ENCODE assay signal across 23 mouse cellular contexts in genomic region chr9:21600186-21600585, GRCm38 (mm10). TPM values are rescaled to one million over a fixed set of nuclear protein-coding genes. Genes with fewer than 3 reads are reported as not detected.
DNase-seq lines count a peak whose midpoint lies in the region; ATAC-seq and TF ChIP-seq lines count a peak whose summit lies in the region.
"Had no signal": no experiment of that assay in that cellular context is flagged by ENCODE, and none has a peak within 500 bp of the region (broad histone marks: within the 10 kb centered on the region; RNA-seq: fewer than 3 reads in every experiment).

No protein-coding gene starts in this region.

- H3K9me3 ChIP-seq in MEL (replicated peaks; ENCODE audit: insufficient read depth, low read length), result no peaks in the 10 kb centered on the region
- no peaks in the 10 kb centered on the region for H3K9me3 ChIP-seq in liver, embryonic 11.5 days (ENCODE audit: control insufficient read depth, low read length)
- H3K9me3 ChIP-seq in liver, embryonic 14.5 days (ENCODE audit: control insufficient read depth, low read length), result no peaks in the 10 kb centered on the region
- H3K9me3 ChIP-seq in liver, postnatal 0 days (ENCODE audit: low read length), result no peaks in the 10 kb centered on the region
- no peaks in the 10 kb centered on the region for H3K9me3 ChIP-seq in forebrain, embryonic 15.5 days
- H3K9me3 ChIP-seq: G1E; hindbrain, embryonic 13.5 days had no signal

- 69% methylated on average over 3 of the region's 3 CpGs for WGBS in liver, embryonic 11.5 days
- WGBS in liver, embryonic 14.5 days (ENCODE audit: insufficient replicate concordance), result 35% methylated on average over 3 of the region's 3 CpGs
- 51% methylated on average over 3 of the region's 3 CpGs for WGBS in liver, postnatal 0 days (ENCODE audit: insufficient replicate concordance)
- WGBS in forebrain, embryonic 15.5 days, result 79% methylated on average over 3 of the region's 3 CpGs

- H3K79me2 ChIP-seq in MEL (ENCODE audit: control insufficient read depth, insufficient read depth, low read length, poor library complexity), result peaks cover 4% of the 10 kb centered on the region

- peak; percentile 79 for ATAC-seq in liver, embryonic 11.5 days (replicated peaks; ENCODE audit: low FRiP score)
- ATAC-seq in liver, embryonic 14.5 days (ENCODE audit: insufficient read depth), result peak; percentile 76
- 0 out of 2 replicates have a peak, but pooled peaks have one; percentile 12 for ATAC-seq in liver, postnatal 0 days
- ATAC-seq in forebrain, embryonic 15.5 days (replicated peaks), result no peak
- ATAC-seq: forebrain, embryonic 14.5 days; hindbrain, embryonic 16.5 days had no signal

- H3K4me1 ChIP-seq in MEL (ENCODE audit: control insufficient read depth in 1 of 2, insufficient read depth in 2 of 2, low read length in 2 of 2), result 0 out of 4 replicates have a peak, but pooled peaks cover 0 to 3% of the 10 kb centered on the region in 2 experiments
- H3K4me1 ChIP-seq in liver, embryonic 11.5 days (replicated peaks; ENCODE audit: control insufficient read depth, insufficient read depth, low read length), result peaks cover 4% of the 10 kb centered on the region; the same call in 1 of the 2 replicates
- H3K4me1 ChIP-seq in liver, embryonic 14.5 days (replicated peaks; ENCODE audit: control insufficient read depth in 2 of 2, insufficient read depth in 2 of 2, low read length in 1 of 2), result peaks cover 0 to 11% of the 10 kb centered on the region in 2 experiments; a peak in 3 of 4 replicates
- peaks cover 4% of the 10 kb centered on the region for H3K4me1 ChIP-seq in liver, postnatal 0 days (ENCODE audit: insufficient read depth)
- peaks cover 2% of the 10 kb centered on the region; the same call in 1 of the 2 replicates for H3K4me1 ChIP-seq in forebrain, embryonic 15.5 days

- no peak; a peak in 1 of 4 replicates for TF ChIP-seq POLR2A in MEL (IDR thresholded peaks at IDR 0.05; ENCODE audit: control insufficient read depth in 1 of 2, insufficient read depth in 1 of 2, low read depth in 1 of 2, low read length in 2 of 2, poor library complexity in 1 of 2)

- peaks cover 3 to 9% of the 10 kb centered on the region in 2 experiments for H3K36me3 ChIP-seq in MEL (ENCODE audit: control insufficient read depth in 1 of 2, insufficient read depth in 2 of 2, low read length in 2 of 2)
- H3K36me3 ChIP-seq in liver, embryonic 11.5 days (ENCODE audit: control insufficient read depth, insufficient read depth, low read length), result peaks cover 4% of the 10 kb centered on the region; the same call in 1 of the 2 replicates
- no peaks in the 10 kb centered on the region; the same call in 1 of the 2 replicates for H3K36me3 ChIP-seq in liver, embryonic 14.5 days (replicated peaks; ENCODE audit: control insufficient read depth, insufficient read depth, low read depth)
- H3K36me3 ChIP-seq in liver, postnatal 0 days (replicated peaks; ENCODE audit: insufficient read depth, low read length), result peaks cover 2% of the 10 kb centered on the region; the same call in 1 of the 2 replicates
- peaks cover 11% of the 10 kb centered on the region for H3K36me3 ChIP-seq in forebrain, embryonic 15.5 days

- TF ChIP-seq CTCF in MEL (IDR thresholded peaks at IDR 0.05 in 2 of 3, conservative IDR thresholded peaks at IDR 0.05 in 1 of 3; ENCODE audit: control insufficient read depth in 1 of 3, insufficient read depth in 1 of 3, low read depth in 2 of 3, low read length in 3 of 3, poor library complexity in 1 of 3, severe bottlenecking in 1 of 3), result 0 out of 6 replicates have a peak, but pooled peaks of 1 of the 3 experiments have one; percentile 10
- no peak for TF ChIP-seq CTCF in liver, embryonic 14.5 days (IDR thresholded peaks at IDR 0.05; ENCODE audit: low read depth)
- no peak for TF ChIP-seq CTCF in liver, postnatal 0 days (IDR thresholded peaks at IDR 0.05; ENCODE audit: low read depth)

- no peak overlapping the region for H3K9ac ChIP-seq in MEL (ENCODE audit: control insufficient read depth, low read depth, low read length, poor library complexity, severe bottlenecking)
- no peak overlapping the region for H3K9ac ChIP-seq in liver, embryonic 11.5 days (ENCODE audit: low read depth, low read length)
- no peak overlapping the region; the same call in 1 of the 2 replicates for H3K9ac ChIP-seq in liver, embryonic 14.5 days (replicated peaks)
- no peak overlapping the region for H3K9ac ChIP-seq in liver, postnatal 0 days (replicated peaks)
- H3K9ac ChIP-seq in forebrain, embryonic 15.5 days (replicated peaks), result no peak overlapping the region
- H3K9ac ChIP-seq: hindbrain, embryonic 13.5 days had no signal

- H3K27ac ChIP-seq in MEL (ENCODE audit: control insufficient read depth, low read depth, low read length), result no peak overlapping the region
- H3K27ac ChIP-seq in liver, embryonic 11.5 days (ENCODE audit: low read depth, low read length), result no peak overlapping the region
- no peak overlapping the region for H3K27ac ChIP-seq in liver, embryonic 14.5 days
- H3K27ac ChIP-seq in liver, postnatal 0 days (ENCODE audit: low read depth), result no peak overlapping the region
- H3K27ac ChIP-seq in forebrain, embryonic 15.5 days (replicated peaks), result no peak overlapping the region
- H3K27ac ChIP-seq: gastrocnemius, adult 2 months; hindbrain, embryonic 13.5 days had no signal

- no peak overlapping the region for H3K4me2 ChIP-seq in liver, embryonic 11.5 days
- H3K4me2 ChIP-seq in liver, embryonic 14.5 days (ENCODE audit: low read depth), result no peak overlapping the region
- H3K4me2 ChIP-seq in liver, postnatal 0 days (ENCODE audit: low read depth, low read length), result no peak overlapping the region
- no peak overlapping the region for H3K4me2 ChIP-seq in forebrain, embryonic 15.5 days (replicated peaks)
- H3K4me2 ChIP-seq: heart, embryonic 11.5 days; hindbrain, embryonic 13.5 days had no signal

- DNase-seq in MEL (ENCODE audit: low read depth, low spot score) (no peak), adipocyte (ENCODE audit: low spot score) (no peak)
- no peak for DNase-seq in liver, embryonic 11.5 days (ENCODE audit: low spot score)
- DNase-seq in liver, embryonic 14.5 days (ENCODE audit: low read depth in 3 of 3, low spot score in 3 of 3), result peak in 1 of 3 experiments; percentile 30
- DNase-seq in liver, postnatal 0 days, result no peak
- no peak for DNase-seq in lung, postnatal 10 days
- no peak for DNase-seq in urinary bladder, adult 2 months (ENCODE audit: low spot score)
- DNase-seq: adrenal gland, adult 8-10 months; adrenal gland, postnatal 25 days; cerebellum, adult 11-12 months; cerebellum, adult 8-10 months; cerebellum, postnatal 10 days; cerebellum, postnatal 36 days; embryo, embryonic 11 days; gastrocnemius, adult 2 months; gastrocnemius, postnatal 14 days had no signal

- no peak for TF ChIP-seq EP300 in MEL (IDR thresholded peaks at IDR 0.05; ENCODE audit: low read depth in 1 of 2, low read length in 2 of 2)
- TF ChIP-seq EP300 in liver, embryonic 14.5 days (IDR thresholded peaks at IDR 0.05; ENCODE audit: low read depth), result 0 out of 2 replicates have a peak, but pooled peaks have one; percentile 12
- no peak for TF ChIP-seq EP300 in liver, postnatal 0 days (IDR thresholded peaks at IDR 0.05; ENCODE audit: low read depth)

- H3K27me3 ChIP-seq in MEL (ENCODE audit: control insufficient read depth in 1 of 2, insufficient read depth in 2 of 2, low read length in 2 of 2), result no peaks in the 10 kb centered on the region
- H3K27me3 ChIP-seq in liver, embryonic 11.5 days (replicated peaks; ENCODE audit: control insufficient read depth, insufficient read depth, low read length), result no peaks in the 10 kb centered on the region
- H3K27me3 ChIP-seq in liver, embryonic 14.5 days (ENCODE audit: control insufficient read depth, insufficient read depth, low read length), result no peaks in the 10 kb centered on the region
- H3K27me3 ChIP-seq in liver, postnatal 0 days (ENCODE audit: insufficient read depth, low read length), result no peaks in the 10 kb centered on the region
- no peaks in the 10 kb centered on the region for H3K27me3 ChIP-seq in forebrain, embryonic 15.5 days
- H3K27me3 ChIP-seq: CH12.LX; hindbrain, embryonic 13.5 days had no signal

- H3K4me3 ChIP-seq in MEL (ENCODE audit: control insufficient read depth in 1 of 2, insufficient read depth in 1 of 2, low read depth in 2 of 2, low read length in 2 of 2), result no peak overlapping the region
- no peak overlapping the region for H3K4me3 ChIP-seq in liver, embryonic 11.5 days (ENCODE audit: low read depth, low read length)
- H3K4me3 ChIP-seq in liver, embryonic 14.5 days (ENCODE audit: insufficient read depth in 1 of 2, low read depth in 2 of 2, low read length in 2 of 2), result no peak overlapping the region
- no peak overlapping the region for H3K4me3 ChIP-seq in liver, postnatal 0 days (ENCODE audit: low read depth, low read length)
- H3K4me3 ChIP-seq in forebrain, embryonic 15.5 days, result no peak overlapping the region
- H3K4me3 ChIP-seq: gastrocnemius, adult 2 months; hindbrain, embryonic 13.5 days had no signal

- no peak for TF ChIP-seq RAD21 in MEL (IDR thresholded peaks at IDR 0.05; ENCODE audit: low read depth, low read length)

RNA-seq across cellular contexts. Expression of gene Yipf2, which starts 7.6 kb away (rescaled TPM):
- 22.8 and 24.0 TPM in 2 replicates for total RNA-seq in MEL (2012; rRNA removed)
- polyA plus RNA-seq in MEL (2012; ENCODE audit: insufficient read depth in 1 of 2, insufficient read length in 2 of 2, low read depth in 1 of 2, low replicate concordance in 2 of 2, missing spikeins in 1 of 2), result 10 to 100 TPM in 1 of 2 experiments, not detected in 1; 84.9 TPM
- polyA plus RNA-seq in liver, embryonic 11.5 days (2014; fragmentation: Nextera tagmentation; extraction: Ambion mirVana), result 15.5 and 16.5 TPM in 2 replicates
- polyA plus RNA-seq in liver, embryonic 14.5 days (2012; rRNA removed), result 6.1 and 6.6 TPM in 2 replicates
- polyA plus RNA-seq in liver, embryonic 14.5 days (2014; fragmentation: Nextera tagmentation; extraction: Ambion mirVana), result 7.7 and 9.0 TPM in 2 replicates
- 7.8 and 8.5 TPM in 2 replicates for polyA plus RNA-seq in liver, postnatal 0 days (2015; fragmentation: Nextera tagmentation; extraction: Ambion mirVana)
- 23.1 and 23.7 TPM in 2 replicates for polyA plus RNA-seq in forebrain, embryonic 15.5 days (2015; fragmentation: Nextera tagmentation; extraction: Ambion mirVana)
- 29.9 and 33.8 TPM in 2 replicates for polyA plus RNA-seq in urinary bladder, adult 2 months (2012; rRNA removed)

RNA-seq across cellular contexts. Expression of gene Timm29, which starts 7.7 kb away (rescaled TPM):
- total RNA-seq in MEL (2012; rRNA removed), result 74.1 and 87.9 TPM in 2 replicates
- 100 to 1,000 TPM in 1 of 2 experiments, 10 to 100 TPM in 1; 45.8 to 163 TPM for polyA plus RNA-seq in MEL (2012; ENCODE audit: insufficient read depth in 1 of 2, insufficient read length in 2 of 2, low read depth in 1 of 2, low replicate concordance in 2 of 2, missing spikeins in 1 of 2)
- 35.2 and 41.5 TPM in 2 replicates for polyA plus RNA-seq in liver, embryonic 11.5 days (2014; fragmentation: Nextera tagmentation; extraction: Ambion mirVana)
- 14.6 and 15.3 TPM in 2 replicates for polyA plus RNA-seq in liver, embryonic 14.5 days (2012; rRNA removed)
- 17.0 and 21.9 TPM in 2 replicates for polyA plus RNA-seq in liver, embryonic 14.5 days (2014; fragmentation: Nextera tagmentation; extraction: Ambion mirVana)
- polyA plus RNA-seq in liver, postnatal 0 days (2015; fragmentation: Nextera tagmentation; extraction: Ambion mirVana), result 12.5 and 13.0 TPM in 2 replicates
- polyA plus RNA-seq in forebrain, embryonic 15.5 days (2015; fragmentation: Nextera tagmentation; extraction: Ambion mirVana), result 58.8 and 61.2 TPM in 2 replicates
- 30.5 and 32.5 TPM in 2 replicates for polyA plus RNA-seq in urinary bladder, adult 2 months (2012; rRNA removed)

RNA-seq across cellular contexts. Expression of gene Smarca4, which starts 15.8 kb away (rescaled TPM):
- total RNA-seq in MEL (2012; rRNA removed), result 249 and 263 TPM in 2 replicates
- polyA plus RNA-seq in MEL (2012; ENCODE audit: insufficient read depth in 1 of 2, insufficient read length in 2 of 2, low read depth in 1 of 2, low replicate concordance in 2 of 2, missing spikeins in 1 of 2), result 100 to 1,000 TPM in 1 of 2 experiments, 10 to 100 TPM in 1; 71.4 to 381 TPM
- 86.1 and 86.6 TPM in 2 replicates for polyA plus RNA-seq in liver, embryonic 11.5 days (2014; fragmentation: Nextera tagmentation; extraction: Ambion mirVana)
- polyA plus RNA-seq in liver, embryonic 14.5 days (2012; rRNA removed), result 17.0 and 20.6 TPM in 2 replicates
- polyA plus RNA-seq in liver, embryonic 14.5 days (2014; fragmentation: Nextera tagmentation; extraction: Ambion mirVana), result 17.7 and 22.6 TPM in 2 replicates
- polyA plus RNA-seq in liver, postnatal 0 days (2015; fragmentation: Nextera tagmentation; extraction: Ambion mirVana), result 12.8 and 14.3 TPM in 2 replicates
- 159 and 169 TPM in 2 replicates for polyA plus RNA-seq in forebrain, embryonic 15.5 days (2015; fragmentation: Nextera tagmentation; extraction: Ambion mirVana)
- polyA plus RNA-seq in urinary bladder, adult 2 months (2012; rRNA removed), result 56.6 and 63.0 TPM in 2 replicates

RNA-seq across cellular contexts. Expression of gene Carm1, which starts 53.5 kb away (rescaled TPM):
- 121 and 131 TPM in 2 replicates for total RNA-seq in MEL (2012; rRNA removed)
- polyA plus RNA-seq in MEL (2012; ENCODE audit: insufficient read depth in 1 of 2, insufficient read length in 2 of 2, low read depth in 1 of 2, low replicate concordance in 2 of 2, missing spikeins in 1 of 2), result 100 to 1,000 TPM; 121 to 423 TPM
- 54.9 TPM in 2 replicates for polyA plus RNA-seq in liver, embryonic 11.5 days (2014; fragmentation: Nextera tagmentation; extraction: Ambion mirVana)
- polyA plus RNA-seq in liver, embryonic 14.5 days (2012; rRNA removed), result 25.6 and 26.4 TPM in 2 replicates
- 13.6 and 17.1 TPM in 2 replicates for polyA plus RNA-seq in liver, embryonic 14.5 days (2014; fragmentation: Nextera tagmentation; extraction: Ambion mirVana)
- polyA plus RNA-seq in liver, postnatal 0 days (2015; fragmentation: Nextera tagmentation; extraction: Ambion mirVana), result 8.6 TPM in 2 replicates
- 37.3 and 46.0 TPM in 2 replicates for polyA plus RNA-seq in forebrain, embryonic 15.5 days (2015; fragmentation: Nextera tagmentation; extraction: Ambion mirVana)
- polyA plus RNA-seq in urinary bladder, adult 2 months (2012; rRNA removed), result 36.1 and 50.3 TPM in 2 replicates
